Mouse (Mus musculus): Measurements from ENCODE around the gene Daam1.

DNA sequence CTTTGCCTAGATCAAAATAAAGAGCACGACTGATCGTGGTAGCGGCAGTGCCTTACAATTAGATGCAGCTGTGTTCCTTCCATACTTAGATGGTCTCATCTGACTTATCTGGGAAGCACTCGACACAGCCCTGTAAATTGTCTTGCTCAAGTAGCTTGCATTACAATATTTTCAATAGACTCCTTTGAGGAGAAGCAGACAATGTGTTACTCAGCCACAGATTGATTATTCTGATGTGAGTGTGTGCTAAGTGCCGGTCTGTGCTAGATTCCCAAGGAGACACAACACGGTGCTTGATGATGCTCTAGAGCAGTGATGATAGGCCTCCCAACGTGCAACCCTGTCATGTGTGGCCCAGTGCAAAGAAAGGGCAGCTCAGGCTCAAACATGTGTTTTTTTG, 70.3 kb downstream of the Daam1 start:
- no peak for TF ChIP-seq GATA1 (IDR thresholded peaks at IDR 0.05; ENCODE audit: borderline replicate concordance, low read length)
- no peak for TF ChIP-seq FLI1 (IDR thresholded peaks at IDR 0.05; ENCODE audit: low read length)
